Mouse (Mus musculus) testis, adult 10 weeks (tissue): Measurements from ENCODE around the gene Gm13272. TPM values are rescaled to one million over a fixed set of nuclear protein-coding genes. Genes with fewer than 3 reads are reported as not detected.

Experiments used
- polyA plus RNA-seq: library from polyadenylated mRNA; stranded (reverse); fragments of 350-450 nt; fragmentation: Illumina TruSeq; extraction: RNeasy Lipid Tissue Mini Kit (QIAGEN cat#74804); gene quantifications from one replicate; pipeline ENCODE4 v1.2.3, GENCODE M21; 2014; ENCODE audit warnings: low read depth, low replicate concordance

Gene Gm13272
- not detected for polyA plus RNA-seq

DNA sequence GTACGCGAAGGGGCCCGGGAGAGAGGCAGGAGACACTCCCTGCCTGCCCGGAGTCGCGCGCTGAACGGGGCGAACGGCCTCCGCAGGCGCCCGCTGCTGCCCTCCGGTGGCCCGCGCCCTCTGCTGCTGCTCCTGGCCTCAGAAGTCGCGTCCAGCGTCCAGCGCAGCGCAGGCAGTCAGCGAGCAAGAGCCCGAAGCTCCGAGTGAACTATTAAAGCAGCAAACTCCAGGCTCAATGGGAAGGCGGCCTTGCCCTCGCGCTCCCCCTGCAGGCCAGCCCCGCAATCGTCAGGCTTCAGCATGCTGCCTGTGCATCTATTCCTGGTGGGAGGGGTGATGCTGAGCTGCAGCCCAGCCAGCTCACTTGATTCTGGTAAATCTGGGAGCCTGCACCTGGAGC lies at the start of gene Gm13272:
Gene Gm13272, plus strand, starts transcription at position 301 of the 400 bp plus-strand sequence.

GRCm38 (mm10) chr4:88754818-88755340 lies 24.8 kb upstream of the Gm13272 start, which contains the start of gene Gm13271:
Gene Gm13271, plus strand, starts transcription at chr4:88754868.

GRCm38 (mm10) chr4:88759610-88760268 lies 19.9 kb upstream of the Gm13272 start, which contains the start of gene Gm13283:
Gene Gm13283, plus strand, starts transcription at chr4:88760119.

DNA sequence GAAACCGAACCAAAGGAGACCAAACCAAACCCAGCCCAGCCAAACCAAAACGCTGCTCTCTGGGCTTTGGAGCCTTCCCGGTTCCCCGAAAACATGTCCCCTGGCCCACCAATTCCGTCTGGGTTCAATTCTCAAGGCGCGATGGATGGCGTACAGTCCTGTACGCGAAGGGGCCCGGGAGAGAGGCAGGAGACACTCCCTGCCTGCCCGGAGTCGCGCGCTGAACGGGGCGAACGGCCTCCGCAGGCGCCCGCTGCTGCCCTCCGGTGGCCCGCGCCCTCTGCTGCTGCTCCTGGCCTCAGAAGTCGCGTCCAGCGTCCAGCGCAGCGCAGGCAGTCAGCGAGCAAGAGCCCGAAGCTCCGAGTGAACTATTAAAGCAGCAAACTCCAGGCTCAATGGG lies 6.1 kb upstream of the Gm13272 start, which contains the start of gene Gm13290:
Gene Gm13290, plus strand, starts transcription at position 301 of the 400 bp plus-strand sequence.

GRCm38 (mm10) chr4:88776622-88777021 lies 3.0 kb upstream of the Gm13272 start, which contains the start of gene Gm13289:
Gene Gm13289, plus strand, starts transcription at chr4:88776922.

DNA sequence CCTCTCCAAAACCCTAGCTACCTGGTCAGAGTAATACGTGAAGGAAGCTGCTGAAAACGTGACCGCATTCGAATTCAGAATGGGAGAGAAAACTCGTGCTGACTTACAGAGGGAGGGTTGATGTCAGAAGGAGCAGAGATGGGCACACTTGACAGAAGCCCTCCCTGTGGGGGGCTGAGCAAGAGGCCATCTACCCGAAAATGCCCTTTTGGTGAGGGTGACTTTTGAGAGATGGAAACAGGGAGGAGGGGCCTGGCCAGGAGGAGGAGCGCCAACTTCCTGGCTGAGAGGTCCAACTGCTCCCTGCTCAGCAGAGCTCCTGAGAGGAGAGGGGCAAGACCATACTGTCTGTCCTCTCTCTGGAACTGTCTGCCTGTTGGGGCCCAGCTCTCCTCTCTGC lies 2.2 kb downstream of the Gm13272 start, which contains the start of gene Ifnz:
Gene Ifnz, plus strand, starts transcription at position 301 of the 400 bp plus-strand sequence.

DNA sequence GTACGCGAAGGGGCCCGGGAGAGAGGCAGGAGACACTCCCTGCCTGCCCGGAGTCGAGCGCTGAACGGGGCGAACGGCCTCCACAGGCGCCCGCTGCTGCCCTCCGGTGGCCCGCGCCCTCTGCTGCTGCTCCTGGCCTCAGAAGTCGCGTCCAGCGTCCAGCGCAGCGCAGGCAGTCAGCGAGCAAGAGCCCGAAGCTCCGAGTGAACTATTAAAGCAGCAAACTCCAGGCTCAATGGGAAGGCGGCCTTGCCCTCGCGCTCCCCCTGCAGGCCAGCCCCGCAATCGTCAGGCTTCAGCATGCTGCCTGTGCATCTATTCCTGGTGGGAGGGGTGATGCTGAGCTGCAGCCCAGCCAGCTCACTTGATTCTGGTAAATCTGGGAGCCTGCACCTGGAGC lies 5.8 kb downstream of the Gm13272 start, which contains the start of gene Gm13276:
Gene Gm13276, plus strand, starts transcription at position 301 of the 400 bp plus-strand sequence.

DNA sequence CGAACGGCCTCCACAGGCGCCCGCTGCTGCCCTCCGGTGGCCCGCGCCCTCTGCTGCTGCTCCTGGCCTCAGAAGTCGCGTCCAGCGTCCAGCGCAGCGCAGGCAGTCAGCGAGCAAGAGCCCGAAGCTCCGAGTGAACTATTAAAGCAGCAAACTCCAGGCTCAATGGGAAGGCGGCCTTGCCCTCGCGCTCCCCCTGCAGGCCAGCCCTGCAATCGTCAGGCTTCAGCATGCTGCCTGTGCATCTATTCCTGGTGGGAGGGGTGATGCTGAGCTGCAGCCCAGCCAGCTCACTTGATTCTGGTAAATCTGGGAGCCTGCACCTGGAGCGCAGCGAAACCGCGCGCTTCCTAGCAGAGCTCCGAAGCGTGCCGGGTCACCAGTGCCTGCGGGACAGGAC lies 8.8 kb downstream of the Gm13272 start, which contains the start of gene Gm13277:
Gene Gm13277, plus strand, starts transcription at position 231 of the 400 bp plus-strand sequence.

GRCm38 (mm10) chr4:88791250-88791649 lies 11.6 kb downstream of the Gm13272 start, which contains the start of gene Gm13278:
Gene Gm13278, plus strand, starts transcription at chr4:88791550.

DNA sequence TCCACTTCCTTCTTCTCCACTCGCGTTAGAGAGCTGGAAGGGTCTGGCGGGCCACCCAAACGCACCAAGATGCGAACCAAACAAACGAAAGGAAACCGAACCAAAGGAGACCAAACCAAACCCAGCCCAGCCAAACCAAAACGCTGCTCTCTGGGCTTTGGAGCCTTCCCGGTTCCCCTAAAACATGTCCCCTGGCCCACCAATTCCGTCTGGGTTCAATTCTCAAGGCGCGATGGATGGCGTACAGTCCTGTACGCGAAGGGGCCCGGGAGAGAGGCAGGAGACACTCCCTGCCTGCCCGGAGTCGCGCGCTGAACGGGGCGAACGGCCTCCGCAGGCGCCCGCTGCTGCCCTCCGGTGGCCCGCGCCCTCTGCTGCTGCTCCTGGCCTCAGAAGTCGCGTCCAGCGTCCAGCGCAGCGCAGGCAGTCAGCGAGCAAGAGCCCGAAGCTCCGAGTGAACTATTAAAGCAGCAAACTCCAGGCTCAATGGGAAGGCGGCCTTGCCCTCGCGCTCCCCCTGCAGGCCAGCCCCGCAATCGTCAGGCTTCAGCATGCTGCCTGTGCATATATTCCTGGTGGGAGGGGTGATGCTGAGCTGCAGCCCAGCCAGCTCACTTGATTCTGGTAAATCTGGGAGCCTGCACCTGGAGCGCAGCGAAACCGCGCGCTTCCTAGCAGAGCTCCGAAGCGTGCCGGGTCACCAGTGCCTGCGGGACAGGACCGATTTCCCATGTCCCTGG lies 14.5 kb downstream of the Gm13272 start, which contains the start of gene Gm13275:
Gene Gm13275, plus strand, starts transcription at position 552 of the 740 bp plus-strand sequence.

DNA sequence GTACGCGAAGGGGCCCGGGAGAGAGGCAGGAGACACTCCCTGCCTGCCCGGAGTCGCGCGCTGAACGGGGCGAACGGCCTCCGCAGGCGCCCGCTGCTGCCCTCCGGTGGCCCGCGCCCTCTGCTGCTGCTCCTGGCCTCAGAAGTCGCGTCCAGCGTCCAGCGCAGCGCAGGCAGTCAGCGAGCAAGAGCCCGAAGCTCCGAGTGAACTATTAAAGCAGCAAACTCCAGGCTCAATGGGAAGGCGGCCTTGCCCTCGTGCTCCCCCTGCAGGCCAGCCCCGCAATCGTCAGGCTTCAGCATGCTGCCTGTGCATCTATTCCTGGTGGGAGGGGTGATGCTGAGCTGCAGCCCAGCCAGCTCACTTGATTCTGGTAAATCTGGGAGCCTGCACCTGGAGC lies 17.4 kb downstream of the Gm13272 start, which contains the start of gene Gm13279:
Gene Gm13279, plus strand, starts transcription at position 301 of the 400 bp plus-strand sequence.

GRCm38 (mm10) chr4:88799365-88799764 lies 19.7 kb downstream of the Gm13272 start, which contains the start of gene Gm13285:
Gene Gm13285, plus strand, starts transcription at chr4:88799665.

GRCm38 (mm10) chr4:88802954-88803353 lies 23.3 kb downstream of the Gm13272 start, which contains the start of gene Gm13287:
Gene Gm13287, plus strand, starts transcription at chr4:88803254.

DNA sequence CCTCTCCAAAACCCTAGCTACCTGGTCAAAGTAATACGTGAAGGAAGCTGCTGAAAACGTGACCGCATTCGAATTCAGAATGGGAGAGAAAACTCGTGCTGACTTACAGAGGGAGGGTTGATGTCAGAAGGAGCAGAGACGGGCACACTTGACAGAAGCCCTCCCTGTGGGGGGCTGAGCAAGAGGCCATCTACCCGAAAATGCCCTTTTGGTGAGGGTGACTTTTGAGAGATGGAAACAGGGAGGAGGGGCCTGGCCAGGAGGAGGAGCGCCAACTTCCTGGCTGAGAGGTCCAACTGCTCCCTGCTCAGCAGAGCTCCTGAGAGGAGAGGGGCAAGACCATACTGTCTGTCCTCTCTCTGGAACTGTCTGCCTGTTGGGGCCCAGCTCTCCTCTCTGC lies 25.6 kb downstream of the Gm13272 start, which contains the start of gene Gm13288:
Gene Gm13288, plus strand, starts transcription at position 301 of the 400 bp plus-strand sequence.

GRCm38 (mm10) chr4:88815928-88816327 lies 36.3 kb downstream of the Gm13272 start, which contains the start of gene Ifna7:
Gene Ifna7, plus strand, starts transcription at chr4:88816228.

GRCm38 (mm10) chr4:88819659-88820058 lies 40.0 kb downstream of the Gm13272 start, which contains the start of gene Ifna11:
Gene Ifna11, plus strand, starts transcription at chr4:88819959.

GRCm38 (mm10) chr4:88827116-88827515 lies 47.5 kb downstream of the Gm13272 start, which contains the start of gene Ifna6:
Gene Ifna6, plus strand, starts transcription at chr4:88827416.

Other genes starting within 250 kb of the Gm13272 start
- not detected for gene Ifna15, start 221.6 kb upstream of the Gm13272 start, polyA plus RNA-seq
- gene Ifna14, start 208.1 kb upstream of the Gm13272 start, polyA plus RNA-seq = not detected
- not detected for gene Ifna9, start 187.5 kb upstream of the Gm13272 start, polyA plus RNA-seq
- not detected for gene Ifna12, start 176.5 kb upstream of the Gm13272 start, polyA plus RNA-seq
- not detected for gene C87499, start 145.4 kb upstream of the Gm13272 start, polyA plus RNA-seq
- gene Ifna13, start 135.4 kb upstream of the Gm13272 start, polyA plus RNA-seq = not detected
- not detected for gene Ifna16, start 102.9 kb upstream of the Gm13272 start, polyA plus RNA-seq
- gene Ifna2, start 95.9 kb upstream of the Gm13272 start, polyA plus RNA-seq = not detected
- gene Ifnab, start 88.5 kb upstream of the Gm13272 start, polyA plus RNA-seq = not detected
- gene Gm26566, start 58.0 kb upstream of the Gm13272 start, polyA plus RNA-seq = not detected
- gene Klhl9, start 57.4 kb upstream of the Gm13272 start, polyA plus RNA-seq = 41.4 TPM
- gene Gm13271, start 25.0 kb upstream of the Gm13272 start, polyA plus RNA-seq = not detected
- gene Gm13283, start 19.7 kb upstream of the Gm13272 start, polyA plus RNA-seq = not detected
- not detected for gene Gm13290, start 6.0 kb upstream of the Gm13272 start, polyA plus RNA-seq
- not detected for gene Gm13289, start 2.9 kb upstream of the Gm13272 start, polyA plus RNA-seq
- not detected for gene Ifnz, start 2.3 kb downstream of the Gm13272 start, polyA plus RNA-seq
- gene Gm13276, start 5.9 kb downstream of the Gm13272 start, polyA plus RNA-seq = not detected
- gene Gm13277, start 8.8 kb downstream of the Gm13272 start, polyA plus RNA-seq = not detected
- not detected for gene Gm13278, start 11.7 kb downstream of the Gm13272 start, polyA plus RNA-seq
- gene Gm13275, start 14.6 kb downstream of the Gm13272 start, polyA plus RNA-seq = not detected
- gene Gm13279, start 17.5 kb downstream of the Gm13272 start, polyA plus RNA-seq = not detected
- gene Gm13285, start 19.8 kb downstream of the Gm13272 start, polyA plus RNA-seq = not detected
- gene Gm13287, start 23.4 kb downstream of the Gm13272 start, polyA plus RNA-seq = not detected
- not detected for gene Gm13288, start 25.7 kb downstream of the Gm13272 start, polyA plus RNA-seq
- not detected for gene Ifna7, start 36.4 kb downstream of the Gm13272 start, polyA plus RNA-seq
- gene Ifna11, start 40.1 kb downstream of the Gm13272 start, polyA plus RNA-seq = not detected
- gene Ifna6, start 47.6 kb downstream of the Gm13272 start, polyA plus RNA-seq = not detected
- not detected for gene Ifna5, start 55.7 kb downstream of the Gm13272 start, polyA plus RNA-seq
- not detected for gene Ifna4, start 62.0 kb downstream of the Gm13272 start, polyA plus RNA-seq
- gene Ifna1, start 70.2 kb downstream of the Gm13272 start, polyA plus RNA-seq = not detected
- gene Ifne, start 100.4 kb downstream of the Gm13272 start, polyA plus RNA-seq = not detected